Mouse (Mus musculus) natural killer cell, adult 2 months (primary cell): ENCODE data around the gene Olfr1197.

ENCODE experiments used
- DNase-seq, 2 experiments: peaks; one replicate each; pipeline ENCODE4 v3.0.0; 2022; ENCODE audit warnings: low spot score in 2 of 2

Gene Olfr1197

GRCm38 (mm10) chr2:88732266-88732665, at the start of gene Olfr1197:
TSS of gene Olfr1197 (minus strand) at chr2:88732366.
- no peak for DNase-seq

DNA sequence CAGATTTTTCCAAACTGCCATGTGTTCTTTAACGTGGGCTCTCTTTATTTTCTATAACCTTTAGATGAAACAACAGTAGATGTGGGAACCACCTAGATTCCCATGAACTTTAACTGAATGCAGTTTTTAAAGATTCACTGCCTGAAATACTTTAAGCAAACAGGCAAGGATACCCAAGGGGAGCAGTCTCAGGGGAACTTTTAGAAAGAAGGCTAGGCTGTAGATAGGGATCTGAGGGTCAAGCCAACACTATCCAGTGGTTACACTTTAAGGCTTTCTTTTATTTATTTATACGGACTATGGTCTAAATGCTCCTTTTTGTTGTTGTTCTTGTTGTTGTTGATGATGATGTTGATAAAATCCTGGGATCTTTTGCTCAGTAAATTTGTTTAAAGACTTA, 38.2 kb upstream of the Olfr1197 start, which contains the start of gene Olfr1200:
Gene Olfr1200 (minus strand): TSS at position 101 of the 400 bp plus-strand sequence.
- DNase-seq = no peak

DNA sequence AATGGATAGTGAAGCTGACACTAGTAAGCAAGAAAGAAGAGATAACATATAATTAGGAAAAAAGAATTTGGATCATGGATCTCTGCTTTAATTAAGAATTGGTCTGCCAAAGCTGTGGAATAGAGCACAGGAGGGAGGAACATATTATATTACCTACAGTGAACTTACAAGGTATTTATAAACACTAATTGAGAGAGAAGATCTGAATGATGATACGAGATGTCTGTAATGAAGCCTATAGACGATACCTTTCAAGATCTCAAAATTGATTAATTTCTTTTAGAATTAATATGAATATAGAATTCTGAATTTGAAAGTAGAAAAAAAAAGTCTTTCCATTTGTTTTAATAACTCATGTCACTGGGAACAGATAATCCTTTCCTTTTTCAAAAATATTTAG, 28.2 kb upstream of the Olfr1197 start, which contains the start of gene Olfr1199:
Gene Olfr1199 (minus strand): TSS at position 101 of the 400 bp plus-strand sequence.
- no peak for DNase-seq

GRCm38 (mm10) chr2:88751270-88751669, 19.1 kb upstream of the Olfr1197 start, which contains the start of gene Olfr1198:
TSS of gene Olfr1198 (minus strand) at chr2:88751370.
- DNase-seq = no peak

GRCm38 (mm10) chr2:88743379-88743778, 11.2 kb upstream of the Olfr1197 start:
- DNase-seq = no peak

DNA sequence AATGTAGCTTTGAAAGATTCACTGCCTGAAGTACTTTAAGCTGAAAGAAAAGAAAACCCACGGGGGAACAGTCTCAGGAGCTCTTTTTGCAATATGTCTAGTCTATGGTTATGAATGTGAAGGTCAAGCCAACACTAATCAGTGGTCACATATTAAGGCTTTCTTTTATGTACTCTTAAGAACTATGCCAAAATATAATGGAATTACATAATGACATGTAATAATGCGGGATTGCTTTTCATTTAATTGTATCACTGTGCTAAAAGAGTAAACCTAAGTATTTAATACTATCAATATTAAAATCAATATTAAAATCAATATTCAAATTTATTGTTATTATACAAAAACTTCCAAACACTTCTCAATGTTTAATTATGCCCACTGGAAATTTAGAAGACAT, 27.7 kb downstream of the Olfr1197 start, which contains the start of gene Olfr1196:
Gene Olfr1196 (minus strand): TSS at position 101 of the 400 bp plus-strand sequence.
- no peak for DNase-seq

- no peak for DNase-seq
Observed at GRCm38 (mm10) chr2:88689087-88689486, 43.1 kb downstream of the Olfr1197 start, which contains the start of gene Olfr1195. TSS of gene Olfr1195 (minus strand) at chr2:88689187.
